Comparison of ENCODE assay signal across 9 mouse cellular contexts in the genomic region with DNA sequence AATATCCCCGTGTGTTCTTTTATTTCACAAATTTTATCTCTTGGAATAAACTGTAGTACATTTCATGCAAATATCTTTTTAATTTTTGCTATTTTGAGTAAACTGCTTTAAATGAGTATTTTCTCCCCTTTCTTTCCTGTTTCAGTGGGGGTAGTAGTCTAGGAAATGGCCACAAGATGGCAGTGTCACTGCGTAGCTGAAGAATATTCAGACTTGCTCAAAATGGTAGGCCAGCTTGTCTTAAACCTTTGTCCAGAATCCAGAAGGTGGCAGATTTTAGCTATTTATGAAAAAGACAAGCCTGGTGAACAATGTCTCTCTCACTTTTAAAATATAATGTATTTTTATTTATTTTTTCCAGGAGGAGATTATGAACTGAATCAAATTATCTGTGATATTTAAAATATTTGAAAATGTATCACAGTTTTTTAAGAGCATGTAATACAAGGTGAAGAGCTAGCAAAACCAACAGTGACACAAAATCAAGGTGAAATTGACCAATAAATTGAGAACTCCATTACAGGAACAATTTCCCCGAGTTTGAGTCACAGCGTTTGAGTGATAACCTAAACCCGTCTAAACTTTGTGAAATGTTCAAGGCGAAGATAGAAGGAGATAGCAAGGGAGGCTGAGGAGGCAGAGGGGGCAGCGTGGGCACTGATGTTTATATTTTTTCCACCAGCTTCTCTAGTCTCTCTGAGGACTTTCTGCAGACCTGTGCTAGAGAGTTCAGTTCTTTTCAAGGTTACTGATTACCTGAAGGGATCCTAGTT.
A peak's percentile ranks its signal among the peaks of the same experiment; 100 is the strongest.
DNase-seq lines count a peak whose midpoint lies in the region; ATAC-seq lines count a peak whose summit lies in the region.
"Had no signal": no experiment of that assay in that cellular context is flagged by ENCODE, and none has a peak within 500 bp of the region (broad histone marks: within the 10 kb centered on the region; RNA-seq: fewer than 3 reads in every experiment).

No protein-coding gene starts in this region.

- peak; percentile 75 for ATAC-seq in forebrain, embryonic 15.5 days (replicated peaks)
- ATAC-seq in kidney, embryonic 14.5 days (ENCODE audit: low FRiP score, low TSS enrichment) = peak; percentile 66; the same call in 1 of the 2 replicates

- H3K27ac ChIP-seq in forebrain, embryonic 15.5 days (replicated peaks) = no peak overlapping the region
- H3K27ac ChIP-seq in kidney, embryonic 14.5 days (ENCODE audit: low read depth, low read length) = no peak overlapping the region
- H3K27ac ChIP-seq in limb, embryonic 10.5 days = no peak overlapping the region

- no peak overlapping the region for H3K9ac ChIP-seq in forebrain, embryonic 15.5 days (replicated peaks)
- no peak overlapping the region for H3K9ac ChIP-seq in kidney, embryonic 14.5 days (ENCODE audit: low read depth, low read length)

- peak; percentile 43 for DNase-seq in urinary bladder, postnatal 14 days (ENCODE audit: low spot score)
- DNase-seq in urinary bladder, postnatal 10 days (ENCODE audit: low spot score) = no peak
- peak; percentile 35 for DNase-seq in cerebellum, adult 11 months
- DNase-seq in limb, embryonic 10.5 days (ENCODE audit: low spot score) = peak; percentile 73
- DNase-seq in retina, adult 2 months (ENCODE audit: low read depth, low spot score) = peak; percentile 47
- DNase-seq in spleen, postnatal 4 days (ENCODE audit: low spot score in 2 of 2) = no peak

- no peaks in the 10 kb centered on the region for H3K27me3 ChIP-seq in forebrain, embryonic 15.5 days
- no peaks in the 10 kb centered on the region for H3K27me3 ChIP-seq in kidney, embryonic 14.5 days (ENCODE audit: control insufficient read depth, insufficient read depth, low read length)
- no peaks in the 10 kb centered on the region for H3K27me3 ChIP-seq in limb, embryonic 10.5 days (ENCODE audit: low read depth, poor library complexity, severe bottlenecking)

- H3K4me3 ChIP-seq in forebrain, embryonic 15.5 days = no peak overlapping the region
- H3K4me3 ChIP-seq in kidney, embryonic 14.5 days (ENCODE audit: low read length) = no peak overlapping the region
- H3K4me3 ChIP-seq in limb, embryonic 10.5 days = no peak overlapping the region
- H3K4me3 ChIP-seq: myocyte had no signal

- H3K9me3 ChIP-seq in forebrain, embryonic 15.5 days = no peaks in the 10 kb centered on the region
- no peaks in the 10 kb centered on the region for H3K9me3 ChIP-seq in kidney, embryonic 14.5 days (ENCODE audit: control insufficient read depth, low read length)
- H3K9me3 ChIP-seq in limb, embryonic 10.5 days (replicated peaks) = no peaks in the 10 kb centered on the region

- 50% methylated on average over 7 of the region's 7 CpGs for WGBS in forebrain, embryonic 15.5 days
- WGBS in kidney, embryonic 14.5 days = 53% methylated on average over 7 of the region's 7 CpGs
- 63% methylated on average over 7 of the region's 7 CpGs for WGBS in limb, embryonic 10.5 days

- no peak overlapping the region for H3K4me2 ChIP-seq in forebrain, embryonic 15.5 days (replicated peaks)
- H3K4me2 ChIP-seq in kidney, embryonic 14.5 days (replicated peaks; ENCODE audit: low read depth, low read length) = no peak overlapping the region

- H3K4me1 ChIP-seq in forebrain, embryonic 15.5 days = peaks cover 10% of the 10 kb centered on the region
- no peaks in the 10 kb centered on the region for H3K4me1 ChIP-seq in kidney, embryonic 14.5 days (ENCODE audit: control insufficient read depth, insufficient read depth, low read length)
- H3K4me1 ChIP-seq in limb, embryonic 10.5 days = peaks cover 21% of the 10 kb centered on the region

- H3K36me3 ChIP-seq in forebrain, embryonic 15.5 days = no peaks in the 10 kb centered on the region
- H3K36me3 ChIP-seq in kidney, embryonic 14.5 days (ENCODE audit: control insufficient read depth, insufficient read depth, low read length) = no peaks in the 10 kb centered on the region
- no peaks in the 10 kb centered on the region for H3K36me3 ChIP-seq in limb, embryonic 10.5 days

Comparison
In these comparisons a context has a peak if more than half of its experiments do, and no peak if none do; other contexts are left out.
1. DNase-seq: peak in urinary bladder, postnatal 14 days (single experiment), cerebellum, adult 11 months (single experiment), limb, embryonic 10.5 days (single experiment) and retina, adult 2 months (single experiment); none in urinary bladder, postnatal 10 days (single experiment) and spleen, postnatal 4 days (0 of 2).